ENCODE assay signal across 15 mouse cellular contexts in genomic region chr12:29707094-29707493, GRCm38 (mm10).
"Had no signal": no experiment of that assay in that cellular context is flagged by ENCODE, and none has a peak within 500 bp of the region (broad histone marks: within the 10 kb centered on the region; RNA-seq: fewer than 3 reads in every experiment).

No protein-coding gene starts in this region.

- H3K4me2 ChIP-seq: liver, embryonic 11.5 days; liver, embryonic 15.5 days; midbrain, embryonic 13.5 days; neural tube, embryonic 15.5 days had no signal

- H3K4me1 ChIP-seq: liver, embryonic 15.5 days had no signal

- H3K9ac ChIP-seq: liver, embryonic 15.5 days; midbrain, embryonic 13.5 days; neural tube, embryonic 15.5 days had no signal

- H3K27ac ChIP-seq: liver, embryonic 15.5 days; midbrain, embryonic 13.5 days; neural tube, embryonic 15.5 days had no signal

- DNase-seq: kidney, adult 8-10 months; kidney, postnatal 25 days; layer of hippocampus, adult 9-11 months; lung, adult 2 months; lung, postnatal 36 days; spleen, adult 18-20 months; thymus, adult 2 months; thymus, postnatal 36 days had no signal

- H3K27me3 ChIP-seq: liver, embryonic 15.5 days; midbrain, embryonic 13.5 days; neural tube, embryonic 15.5 days had no signal

- H3K9me3 ChIP-seq: liver, embryonic 15.5 days; midbrain, embryonic 13.5 days; neural tube, embryonic 15.5 days had no signal

- ATAC-seq: intestine, postnatal 0 days; lung, postnatal 0 days; midbrain, embryonic 13.5 days had no signal

- H3K4me3 ChIP-seq: liver, embryonic 15.5 days; midbrain, embryonic 13.5 days; myocyte; neural tube, embryonic 15.5 days had no signal

- H3K36me3 ChIP-seq: liver, embryonic 15.5 days; midbrain, embryonic 13.5 days had no signal
